Mouse (Mus musculus): Measurements from ENCODE around the gene Timm13.

GRCm38 (mm10) chr10:80931153-80931671, 30.4 kb upstream of the Timm13 start:
- no peak for TF ChIP-seq POLR2A (IDR thresholded peaks at IDR 0.05; ENCODE audit: borderline replicate concordance, extremely low read depth, insufficient read depth, insufficient read length, poor library complexity, severe bottlenecking)
- TF ChIP-seq CTCF (IDR thresholded peaks at IDR 0.05; ENCODE audit: borderline replicate concordance, extremely low read depth, insufficient read depth, insufficient read length), result no peak
